Mouse (Mus musculus) brain, embryonic 14.5 days (tissue): ENCODE data around the gene BC017158.

Experiments used
- CTCF ChIP-seq: fragments of 200-500 bp; IDR thresholded peaks from 2 replicates; pipeline ENCODE4 v1.5.1; 2012; ENCODE audit warnings: inconsistent platforms, mild to moderate bottlenecking, moderate library complexity, borderline replicate concordance; ENCODE audit not compliant: insufficient read depth, insufficient read length; ENCODE audit errors: extremely low read depth
- POLR2A ChIP-seq: fragments of 200-500 bp; IDR thresholded peaks from 2 replicates; pipeline ENCODE4 v1.6.1; 2012; ENCODE audit warnings: mild to moderate bottlenecking, inconsistent platforms, borderline replicate concordance; ENCODE audit not compliant: poor library complexity, insufficient read depth, insufficient read length, severe bottlenecking; ENCODE audit errors: extremely low read depth

- TF ChIP-seq CTCF = no peak
- TF ChIP-seq POLR2A = no peak
Measured at GRCm38 (mm10) chr7:128304198-128304597, 6.2 kb upstream of the BC017158 start.
